Mouse (Mus musculus): Measurements from ENCODE around the gene Adck2.

DNA sequence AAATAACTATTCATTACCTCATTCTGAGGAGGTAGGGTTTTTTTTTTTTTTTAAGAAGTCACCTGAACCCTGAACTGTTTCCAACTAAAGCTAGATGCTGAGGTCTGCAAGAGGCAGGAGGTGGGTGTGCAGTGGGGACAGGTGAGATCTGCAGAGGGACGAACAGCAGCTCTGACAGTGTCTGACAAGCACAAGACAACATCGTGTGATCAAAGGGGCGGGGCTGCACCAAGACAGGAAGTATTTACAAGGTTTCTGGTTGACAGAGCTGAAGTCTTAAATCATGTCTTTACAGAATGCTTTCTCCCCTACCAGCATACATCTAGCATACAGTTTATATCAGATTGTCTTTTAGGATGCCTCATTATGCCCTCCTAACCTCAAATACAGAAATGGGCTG, 33.2 kb downstream of the Adck2 start:
- TF ChIP-seq POLR2A (IDR thresholded peaks at IDR 0.05; ENCODE audit: borderline replicate concordance, low read depth, low read length) (no peak), CTCF (IDR thresholded peaks at IDR 0.05; ENCODE audit: low read depth, low read length) (no peak)

Measured in bone marrow macrophage, adult 2 months (primary cell).